ENCODE assay signal across 21 mouse cellular contexts in genomic region chr2:46646366-46646765, GRCm38 (mm10).
"Had no signal": no experiment of that assay in that cellular context is flagged by ENCODE, and none has a peak within 500 bp of the region (broad histone marks: within the 10 kb centered on the region; RNA-seq: fewer than 3 reads in every experiment).

No protein-coding gene starts in this region.

- H3K4me2 ChIP-seq: limb, embryonic 12.5 days; liver, embryonic 12.5 days; liver, embryonic 15.5 days; midbrain, embryonic 12.5 days; midbrain, embryonic 15.5 days; neural tube, embryonic 12.5 days; neural tube, embryonic 15.5 days; stomach, embryonic 15.5 days had no signal

- ATAC-seq: liver, embryonic 12.5 days; midbrain, embryonic 15.5 days had no signal

- H3K27me3 ChIP-seq: limb, embryonic 12.5 days; liver, embryonic 12.5 days; liver, embryonic 15.5 days; midbrain, embryonic 12.5 days; midbrain, embryonic 15.5 days; neural tube, embryonic 12.5 days; neural tube, embryonic 15.5 days; stomach, embryonic 15.5 days had no signal

- H3K9me3 ChIP-seq: liver, embryonic 12.5 days; liver, embryonic 15.5 days; midbrain, embryonic 12.5 days; midbrain, embryonic 15.5 days; neural tube, embryonic 12.5 days; neural tube, embryonic 15.5 days; stomach, embryonic 15.5 days had no signal

- H3K36me3 ChIP-seq: limb, embryonic 12.5 days; liver, embryonic 12.5 days; liver, embryonic 15.5 days; midbrain, embryonic 12.5 days; midbrain, embryonic 15.5 days; neural tube, embryonic 12.5 days; neural tube, embryonic 15.5 days; stomach, embryonic 15.5 days had no signal

- DNase-seq: kidney, adult 2 months; kidney, postnatal 25 days; layer of hippocampus, adult 9-11 months; liver; lung, adult 18-20 months; right cerebral cortex, adult 18-20 months; right cerebral cortex, postnatal 14 days; right cerebral cortex, postnatal 4 days; spleen, adult 18-20 months; thymus, postnatal 25 days had no signal

- H3K9ac ChIP-seq: limb, embryonic 12.5 days; liver, embryonic 12.5 days; liver, embryonic 15.5 days; midbrain, embryonic 12.5 days; midbrain, embryonic 15.5 days; neural tube, embryonic 12.5 days; neural tube, embryonic 15.5 days; stomach, embryonic 15.5 days had no signal

- H3K27ac ChIP-seq: kidney, postnatal 0 days; layer of hippocampus, adult 2 months; limb, embryonic 12.5 days; liver, embryonic 12.5 days; liver, embryonic 15.5 days; macrophage; midbrain, embryonic 12.5 days; midbrain, embryonic 15.5 days; neural tube, embryonic 12.5 days; neural tube, embryonic 15.5 days; stomach, embryonic 15.5 days had no signal

- H3K4me1 ChIP-seq: limb, embryonic 12.5 days; liver, embryonic 12.5 days; liver, embryonic 15.5 days; midbrain, embryonic 12.5 days; midbrain, embryonic 15.5 days; neural tube, embryonic 12.5 days; neural tube, embryonic 15.5 days; stomach, embryonic 15.5 days had no signal

- H3K4me3 ChIP-seq: layer of hippocampus, adult 2 months; limb, embryonic 12.5 days; liver, embryonic 12.5 days; liver, embryonic 15.5 days; midbrain, embryonic 12.5 days; midbrain, embryonic 15.5 days; neural tube, embryonic 12.5 days; neural tube, embryonic 15.5 days; stomach, embryonic 15.5 days had no signal
